Mouse (Mus musculus) frontal cortex, adult (tissue): ENCODE data around the gene Hist2h2aa2.
"Not testable (repeated sequence)": the region's sequence is repeated elsewhere in the genome, so short reads cannot be mapped to it uniquely, and the experiment has no call there.

Source experiments
- ATAC-seq: cut with Nextera tagmentation; 2 replicates; pipeline ENCODE4 v1.9.2; 2017; ENCODE audit warnings: mild to moderate bottlenecking, moderate library complexity, mixed read lengths; ENCODE audit not compliant: low TSS enrichment

Hist2h2aa2 gene

GRCm38 (mm10) chr3:96261623-96262022 is 21.5 kb upstream of the Hist2h2aa2 start:
- no peak for ATAC-seq

- ATAC-seq = no peak
These were observed 20.1 kb upstream of the Hist2h2aa2 start for GRCm38 (mm10) chr3:96260220-96260619.

- no peak for ATAC-seq
These were observed 17.1 kb upstream of the Hist2h2aa2 start for GRCm38 (mm10) chr3:96257190-96257589.

GRCm38 (mm10) chr3:96255926-96256593 is 16.0 kb upstream of the Hist2h2aa2 start:
- no peak for ATAC-seq

GRCm38 (mm10) chr3:96254683-96255355 is 14.7 kb upstream of the Hist2h2aa2 start:
- ATAC-seq = no peak

GRCm38 (mm10) chr3:96251787-96252186 is 11.7 kb upstream of the Hist2h2aa2 start:
- ATAC-seq = no peak

GRCm38 (mm10) chr3:96250890-96251289 is 10.8 kb upstream of the Hist2h2aa2 start:
- no peak for ATAC-seq

GRCm38 (mm10) chr3:96249034-96249345 is 8.9 kb upstream of the Hist2h2aa2 start:
- ATAC-seq = no peak

GRCm38 (mm10) chr3:96248141-96249033 is 8.3 kb upstream of the Hist2h2aa2 start:
- ATAC-seq = no peak

GRCm38 (mm10) chr3:96247356-96248140 is 7.5 kb upstream of the Hist2h2aa2 start:
- ATAC-seq = no peak

- ATAC-seq = peak; percentile 78
These were observed 6.4 kb upstream of the Hist2h2aa2 start, which contains the start of gene Hist2h3c1 for GRCm38 (mm10) chr3:96246427-96246856. Hist2h3c1 (plus strand) TSS chr3:96246685.

- ATAC-seq = not testable (repeated sequence)
These were observed 5.9 kb upstream of the Hist2h2aa2 start for GRCm38 (mm10) chr3:96246018-96246417.

GRCm38 (mm10) chr3:96245003-96245886 is 5.2 kb upstream of the Hist2h2aa2 start, which contains the start of gene Hist2h2aa1:
Hist2h2aa1 (plus strand) TSS chr3:96245497.
- ATAC-seq = peak; percentile 78

GRCm38 (mm10) chr3:96243921-96244572 is 4.0 kb upstream of the Hist2h2aa2 start:
- no peak for ATAC-seq

- no peak for ATAC-seq
These were observed 722 bp upstream of the Hist2h2aa2 start for GRCm38 (mm10) chr3:96240799-96241197.

- peak; percentile 80 for ATAC-seq
These were observed 902 bp downstream of the Hist2h2aa2 start, which contains the start of gene Hist2h3c2 for GRCm38 (mm10) chr3:96238954-96239793. Hist2h3c2 (minus strand) TSS chr3:96239127.

GRCm38 (mm10) chr3:96237904-96238511 is 2.1 kb downstream of the Hist2h2aa2 start:
- no peak for ATAC-seq

GRCm38 (mm10) chr3:96237335-96237903 is 2.7 kb downstream of the Hist2h2aa2 start:
- ATAC-seq = no peak
